Comparison of ENCODE assay signal across 18 mouse cellular contexts in the genomic region with DNA sequence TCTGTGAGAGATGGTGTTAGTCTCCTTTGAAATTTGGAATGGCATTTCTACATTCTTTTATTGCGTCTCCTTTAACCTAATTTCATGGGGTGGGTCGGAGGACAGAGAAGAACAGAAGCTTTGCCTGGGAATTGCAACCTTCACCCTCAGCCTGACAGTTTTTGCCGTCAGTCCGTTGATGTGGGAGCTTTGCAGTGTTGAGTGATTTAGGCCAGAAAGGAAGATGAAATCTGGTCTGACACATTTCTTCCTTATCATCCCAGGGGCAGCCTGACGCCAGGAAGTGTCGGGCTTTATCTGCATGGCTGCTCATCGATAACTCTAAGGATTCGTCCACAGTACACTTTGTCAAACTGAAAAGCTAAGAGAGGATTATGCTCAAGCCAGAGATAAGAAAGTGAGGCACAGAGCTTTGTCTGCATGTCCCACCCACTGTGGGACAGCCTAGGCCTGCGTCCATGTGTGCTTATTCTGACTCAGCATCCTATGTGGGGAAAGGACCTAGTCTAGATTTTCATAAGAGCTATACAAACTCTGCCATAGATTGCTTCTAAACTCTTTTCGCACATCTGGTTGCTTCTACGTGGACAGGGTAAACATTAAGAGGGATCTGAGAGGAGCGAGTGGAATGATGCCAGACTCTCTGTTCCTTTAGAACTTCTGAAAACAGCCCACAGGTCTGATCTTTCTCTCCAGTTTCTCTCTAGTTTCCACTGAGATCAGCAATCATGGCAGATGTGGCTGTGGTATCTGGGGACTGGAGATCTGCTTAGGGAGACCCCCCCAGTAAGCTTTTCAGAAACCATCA. TPM values are rescaled to one million over a fixed set of nuclear protein-coding genes. Genes with fewer than 3 reads are reported as not detected.
DNase-seq lines count a peak whose midpoint lies in the region; ATAC-seq and TF ChIP-seq lines count a peak whose summit lies in the region.
"Had no signal": no experiment of that assay in that cellular context is flagged by ENCODE, and none has a peak within 500 bp of the region (broad histone marks: within the 10 kb centered on the region; RNA-seq: fewer than 3 reads in every experiment).

No protein-coding gene starts in this region.

- peak overlapping the region; percentile 2; the same call in 1 of the 2 replicates for H3K4me2 ChIP-seq in heart, embryonic 12.5 days
- H3K4me2 ChIP-seq in lung, embryonic 14.5 days, result no peak overlapping the region
- H3K4me2 ChIP-seq in lung, postnatal 0 days (replicated peaks; ENCODE audit: low read depth, low read length), result no peak overlapping the region
- no peak overlapping the region for H3K4me2 ChIP-seq in midbrain, embryonic 13.5 days (replicated peaks)
- H3K4me2 ChIP-seq: forebrain, embryonic 12.5 days; liver, embryonic 11.5 days had no signal

- 0 out of 2 replicates have a peak overlapping the region, but pooled peaks have one; percentile 7 for H3K27ac ChIP-seq in heart, embryonic 12.5 days (ENCODE audit: poor library complexity, severe bottlenecking)
- no peak overlapping the region for H3K27ac ChIP-seq in lung, embryonic 14.5 days (ENCODE audit: low read depth)
- H3K27ac ChIP-seq in lung, postnatal 0 days (ENCODE audit: low read length), result no peak overlapping the region
- no peak overlapping the region; the same call in 1 of the 2 replicates for H3K27ac ChIP-seq in midbrain, embryonic 13.5 days
- H3K27ac ChIP-seq: forebrain, embryonic 12.5 days; hindbrain, postnatal 0 days had no signal

- H3K27me3 ChIP-seq in heart, embryonic 12.5 days (replicated peaks), result peaks cover 54% of the 10 kb centered on the region
- H3K27me3 ChIP-seq in lung, embryonic 14.5 days (ENCODE audit: insufficient read depth, low read length), result no peaks in the 10 kb centered on the region
- no peaks in the 10 kb centered on the region for H3K27me3 ChIP-seq in lung, postnatal 0 days (replicated peaks; ENCODE audit: insufficient read depth, low read length)
- H3K27me3 ChIP-seq in midbrain, embryonic 13.5 days, result no peaks in the 10 kb centered on the region
- H3K27me3 ChIP-seq: forebrain, embryonic 12.5 days; Patski had no signal

- ATAC-seq in heart, embryonic 12.5 days (ENCODE audit: insufficient number of reproducible peaks, low FRiP score), result peak; percentile 84
- peak; percentile 82 for ATAC-seq in lung, embryonic 14.5 days (ENCODE audit: insufficient read depth)
- no peak for ATAC-seq in lung, postnatal 0 days
- ATAC-seq in midbrain, embryonic 13.5 days, result peak; percentile 37; the same call in 1 of the 2 replicates
- ATAC-seq: activated CD4-positive, CD25-positive, alpha-beta regulatory T cell, adult 4 months; hindbrain, postnatal 0 days; Patski had no signal

- no peak overlapping the region for H3K4me3 ChIP-seq in heart, embryonic 12.5 days
- no peak overlapping the region for H3K4me3 ChIP-seq in lung, embryonic 14.5 days (ENCODE audit: low read depth, low read length)
- no peak overlapping the region for H3K4me3 ChIP-seq in lung, postnatal 0 days (ENCODE audit: low read depth, low read length)
- no peak overlapping the region for H3K4me3 ChIP-seq in midbrain, embryonic 13.5 days (replicated peaks)
- H3K4me3 ChIP-seq: forebrain, embryonic 12.5 days had no signal

- TF ChIP-seq CTCF in lung, embryonic 14.5 days (IDR thresholded peaks at IDR 0.05; ENCODE audit: low read depth), result no peak
- no peak for TF ChIP-seq CTCF in lung, postnatal 0 days (IDR thresholded peaks at IDR 0.05)

- no peak overlapping the region for H3K9ac ChIP-seq in heart, embryonic 12.5 days
- H3K9ac ChIP-seq in lung, embryonic 14.5 days, result no peak overlapping the region
- H3K9ac ChIP-seq in lung, postnatal 0 days (replicated peaks; ENCODE audit: low read depth), result no peak overlapping the region
- H3K9ac ChIP-seq in midbrain, embryonic 13.5 days (replicated peaks), result no peak overlapping the region
- H3K9ac ChIP-seq: forebrain, embryonic 12.5 days had no signal

- no peak for DNase-seq in heart, adult 8-10 months (ENCODE audit: low spot score)
- no peak for DNase-seq in lung, embryonic 14.5 days
- no peak for DNase-seq in lung, postnatal 0 days (ENCODE audit: low spot score)
- peak; percentile 22 for DNase-seq in yolk sac, embryonic 10.5 days (ENCODE audit: low spot score)
- DNase-seq in left cerebral cortex, adult 18-20 months (ENCODE audit: low spot score in 2 of 2), result no peak
- DNase-seq: adrenal gland, postnatal 14 days; cerebellum, adult 18-20 months; cerebellum, postnatal 36 days; lung, adult 2 months; thymus, adult 18-20 months had no signal

- no peaks in the 10 kb centered on the region for H3K36me3 ChIP-seq in heart, embryonic 12.5 days
- H3K36me3 ChIP-seq in lung, embryonic 14.5 days (ENCODE audit: insufficient read depth), result no peaks in the 10 kb centered on the region
- H3K36me3 ChIP-seq in lung, postnatal 0 days (ENCODE audit: insufficient read depth, low read length), result no peaks in the 10 kb centered on the region
- no peaks in the 10 kb centered on the region for H3K36me3 ChIP-seq in midbrain, embryonic 13.5 days
- H3K36me3 ChIP-seq: forebrain, embryonic 12.5 days had no signal

- H3K9me3 ChIP-seq in heart, embryonic 12.5 days (replicated peaks), result no peaks in the 10 kb centered on the region
- no peaks in the 10 kb centered on the region for H3K9me3 ChIP-seq in lung, embryonic 14.5 days (ENCODE audit: low read depth, low read length)
- H3K9me3 ChIP-seq in lung, postnatal 0 days (ENCODE audit: low read length), result no peaks in the 10 kb centered on the region
- H3K9me3 ChIP-seq in midbrain, embryonic 13.5 days, result no peaks in the 10 kb centered on the region
- H3K9me3 ChIP-seq: forebrain, embryonic 12.5 days had no signal

- WGBS in heart, embryonic 12.5 days, result 10% methylated on average over 12 of the region's 12 CpGs
- WGBS in lung, embryonic 14.5 days, result 28% methylated on average over 12 of the region's 12 CpGs
- 35% methylated on average over 12 of the region's 12 CpGs for WGBS in lung, postnatal 0 days
- 45% methylated on average over 12 of the region's 12 CpGs for WGBS in midbrain, embryonic 13.5 days

- no peak for TF ChIP-seq EP300 in lung, postnatal 0 days (IDR thresholded peaks at IDR 0.05)

- H3K4me1 ChIP-seq in heart, embryonic 12.5 days (replicated peaks), result peaks cover 14% of the 10 kb centered on the region
- H3K4me1 ChIP-seq in lung, embryonic 14.5 days (ENCODE audit: insufficient read depth), result no peaks in the 10 kb centered on the region; the same call in 1 of the 2 replicates
- H3K4me1 ChIP-seq in lung, postnatal 0 days (ENCODE audit: insufficient read depth, low read depth, low read length), result no peaks in the 10 kb centered on the region
- H3K4me1 ChIP-seq in midbrain, embryonic 13.5 days (replicated peaks), result no peaks in the 10 kb centered on the region
- H3K4me1 ChIP-seq: forebrain, embryonic 12.5 days had no signal

RNA-seq across cellular contexts. Expression of a gene that starts 11.4 kb away (rescaled TPM):
- polyA plus RNA-seq in heart, embryonic 12.5 days (2016; fragmentation: Nextera tagmentation; extraction: Ambion mirVana), result 23.4 and 25.6 TPM in 2 replicates
- under 1 TPM; 0.09 to 0.32 (median 0.17) TPM for total RNA-seq in heart, adult 8-10 months (2022)
- polyA plus RNA-seq in lung, embryonic 14.5 days (2014; fragmentation: Nextera tagmentation; extraction: Ambion mirVana), result 35.5 and 36.4 TPM in 2 replicates
- polyA plus RNA-seq in lung, postnatal 0 days (2015; fragmentation: Nextera tagmentation; extraction: Ambion mirVana), result 34.3 and 38.7 TPM in 2 replicates
- polyA plus RNA-seq in midbrain, embryonic 13.5 days (2015; fragmentation: Nextera tagmentation; extraction: Ambion mirVana), result 12.9 and 14.6 TPM in 2 replicates
- total RNA-seq in left cerebral cortex, adult 18-20 months (2021), result 1 to 10 TPM; 2.3 to 2.5 TPM
- total RNA-seq: neutrophil, adult 5-6 weeks had no signal
